Mouse (Mus musculus): ENCODE results near the gene Zbtb6.

DNA sequence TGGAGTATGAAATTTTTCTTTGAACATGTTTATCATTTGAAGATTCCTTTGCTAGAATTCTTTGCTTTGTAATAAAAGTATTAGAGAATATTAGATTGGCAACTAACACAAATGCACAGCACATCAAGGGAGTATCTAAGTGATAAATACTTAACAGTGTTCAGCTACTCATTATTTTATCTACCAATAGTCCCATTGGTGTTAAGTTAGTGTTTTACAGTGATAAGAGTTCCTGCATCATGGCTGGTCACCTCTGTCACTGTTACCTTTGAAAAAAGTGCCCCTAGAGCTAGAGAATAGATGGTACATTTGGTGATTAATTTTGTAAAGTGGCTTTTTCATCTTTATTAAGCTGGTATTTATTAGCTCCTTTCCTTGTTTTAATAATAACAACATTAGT lies 43.4 kb upstream of the Zbtb6 start:
- TF ChIP-seq POLR2A (IDR thresholded peaks at IDR 0.05; ENCODE audit: low read depth, low read length) = no peak
- TF ChIP-seq CTCF (IDR thresholded peaks at IDR 0.05; ENCODE audit: extremely low read depth, insufficient read depth, insufficient read length, insufficient replicate concordance) = no peak

All from spleen, adult 2 months (tissue).